In genomic region chr9:44737240-44737949, GRCm38 (mm10) we compare ENCODE assay signal across 8 mouse cellular contexts. TPM values are rescaled to one million over a fixed set of nuclear protein-coding genes. Genes with fewer than 3 reads are reported as not detected.
A peak's percentile ranks its signal among the peaks of the same experiment; 100 is the strongest.
DNase-seq lines count a peak whose midpoint lies in the region; ATAC-seq and TF ChIP-seq lines count a peak whose summit lies in the region.

No protein-coding gene starts in this region.

- H3K9ac ChIP-seq in forebrain, embryonic 16.5 days (replicated peaks; ENCODE audit: low read depth, low read length): no peak overlapping the region
- H3K9ac ChIP-seq in intestine, embryonic 16.5 days (ENCODE audit: low read depth, low read length): no peak overlapping the region
- no peak overlapping the region for H3K9ac ChIP-seq in lung, postnatal 0 days (replicated peaks; ENCODE audit: low read depth)

- H3K9me3 ChIP-seq in forebrain, embryonic 10.5 days: no peaks in the 10 kb centered on the region
- no peaks in the 10 kb centered on the region for H3K9me3 ChIP-seq in forebrain, embryonic 16.5 days (ENCODE audit: control insufficient read depth, low read length)
- H3K9me3 ChIP-seq in intestine, embryonic 16.5 days (ENCODE audit: control insufficient read depth, low read length): peaks cover 9% of the 10 kb centered on the region; the same call in 1 of the 2 replicates
- H3K9me3 ChIP-seq in lung, postnatal 0 days (ENCODE audit: low read length): 0 out of 2 replicates have a peak, but pooled peaks cover 5% of the 10 kb centered on the region

- H3K27me3 ChIP-seq in forebrain, embryonic 10.5 days (ENCODE audit: poor library complexity, severe bottlenecking): peaks cover 33% of the 10 kb centered on the region
- H3K27me3 ChIP-seq in forebrain, embryonic 16.5 days (replicated peaks; ENCODE audit: control insufficient read depth, insufficient read depth, low read length): no peaks in the 10 kb centered on the region
- H3K27me3 ChIP-seq in intestine, embryonic 16.5 days (replicated peaks; ENCODE audit: control insufficient read depth, insufficient read depth, low read length): peaks cover 7% of the 10 kb centered on the region; the same call in 1 of the 2 replicates
- H3K27me3 ChIP-seq in lung, postnatal 0 days (replicated peaks; ENCODE audit: insufficient read depth, low read length): no peaks in the 10 kb centered on the region
- no peaks in the 10 kb centered on the region for H3K27me3 ChIP-seq in cerebellum, adult 2 months (ENCODE audit: control insufficient read depth, insufficient read depth, low read length)

- H3K36me3 ChIP-seq in forebrain, embryonic 10.5 days (replicated peaks): peaks cover 18% of the 10 kb centered on the region
- H3K36me3 ChIP-seq in forebrain, embryonic 16.5 days (ENCODE audit: control insufficient read depth, insufficient read depth): peaks cover 6% of the 10 kb centered on the region; the same call in 1 of the 2 replicates
- H3K36me3 ChIP-seq in intestine, embryonic 16.5 days (ENCODE audit: control insufficient read depth, insufficient read depth, low read length): no peaks in the 10 kb centered on the region
- H3K36me3 ChIP-seq in lung, postnatal 0 days (ENCODE audit: insufficient read depth, low read length): no peaks in the 10 kb centered on the region

- DNase-seq in forebrain, embryonic 10.5 days (ENCODE audit: extremely low spot score, low spot score): no peak
- DNase-seq in fibroblast of lung, adult 2 months (ENCODE audit: low read depth): peak; percentile 80
- peak; percentile 92 for DNase-seq in lung, postnatal 0 days (ENCODE audit: low spot score)
- no peak for DNase-seq in cerebellum, adult 2 months
- DNase-seq in c-Kit-positive CD71-positive TER-119-positive erythroid progenitor cells, embryonic 14.5 days (ENCODE audit: low spot score): no peak
- DNase-seq in right cerebral cortex, postnatal 36 days (ENCODE audit: low spot score in 2 of 2): no peak

- peak overlapping the region; percentile 56; the same call in 1 of the 2 replicates for H3K27ac ChIP-seq in forebrain, embryonic 10.5 days
- no peak overlapping the region for H3K27ac ChIP-seq in forebrain, embryonic 16.5 days (ENCODE audit: low read length)
- H3K27ac ChIP-seq in intestine, embryonic 16.5 days (ENCODE audit: low read length): peak overlapping the region; percentile 72
- peak overlapping the region; percentile 65 for H3K27ac ChIP-seq in lung, postnatal 0 days (ENCODE audit: low read length)
- no peak overlapping the region for H3K27ac ChIP-seq in cerebellum, adult 2 months (ENCODE audit: insufficient read depth, low read length)

- no peak overlapping the region for H3K4me2 ChIP-seq in forebrain, embryonic 16.5 days (ENCODE audit: low read length)
- H3K4me2 ChIP-seq in intestine, embryonic 16.5 days (ENCODE audit: low read depth, low read length): no peak overlapping the region
- H3K4me2 ChIP-seq in lung, postnatal 0 days (replicated peaks; ENCODE audit: low read depth, low read length): no peak overlapping the region

- no peak for ATAC-seq in forebrain, embryonic 16.5 days
- 0 out of 2 replicates have a peak, but pooled peaks have one; percentile 16 for ATAC-seq in intestine, embryonic 16.5 days
- ATAC-seq in lung, postnatal 0 days: peak; percentile 65

- 69% methylated on average over 8 of the region's 8 CpGs for whole genome bisulfite sequencing in forebrain, embryonic 10.5 days
- WGBS in forebrain, embryonic 16.5 days: 71% methylated on average over 8 of the region's 8 CpGs
- 35% methylated on average over 8 of the region's 8 CpGs for WGBS in intestine, embryonic 16.5 days
- 18% methylated on average over 8 of the region's 8 CpGs for WGBS in lung, postnatal 0 days
- WGBS in cerebellum, adult 2 months: 44% methylated on average over 8 of the region's 8 CpGs

- peak; percentile 30 for TF ChIP-seq CTCF in lung, postnatal 0 days (IDR thresholded peaks at IDR 0.05)
- no peak for TF ChIP-seq CTCF in cerebellum, adult 2 months (IDR thresholded peaks at IDR 0.05; ENCODE audit: borderline replicate concordance, insufficient read depth, low read depth, low read length)

- no peak for TF ChIP-seq EP300 in lung, postnatal 0 days (IDR thresholded peaks at IDR 0.05)

- peaks cover 47% of the 10 kb centered on the region for H3K4me1 ChIP-seq in forebrain, embryonic 10.5 days
- H3K4me1 ChIP-seq in forebrain, embryonic 16.5 days (replicated peaks; ENCODE audit: control insufficient read depth, insufficient read depth, low read length): peaks cover 21% of the 10 kb centered on the region
- peaks cover 20% of the 10 kb centered on the region for H3K4me1 ChIP-seq in intestine, embryonic 16.5 days (ENCODE audit: control insufficient read depth, insufficient read depth, low read length)
- H3K4me1 ChIP-seq in lung, postnatal 0 days (ENCODE audit: insufficient read depth, low read depth, low read length): peaks cover 5% of the 10 kb centered on the region; the same call in 1 of the 2 replicates
- H3K4me1 ChIP-seq in cerebellum, adult 2 months (ENCODE audit: control insufficient read depth, insufficient read depth, low read length): peaks cover 6% of the 10 kb centered on the region; the same call in 1 of the 2 replicates

- no peak overlapping the region for H3K4me3 ChIP-seq in forebrain, embryonic 10.5 days
- no peak overlapping the region for H3K4me3 ChIP-seq in forebrain, embryonic 16.5 days (replicated peaks; ENCODE audit: low read length)
- no peak overlapping the region for H3K4me3 ChIP-seq in intestine, embryonic 16.5 days (ENCODE audit: low read length)
- H3K4me3 ChIP-seq in lung, postnatal 0 days (ENCODE audit: low read depth, low read length): no peak overlapping the region
- no peak overlapping the region for H3K4me3 ChIP-seq in cerebellum, adult 2 months (replicated peaks; ENCODE audit: insufficient read depth, low read depth, low read length)

- TF ChIP-seq POLR2A in cerebellum, adult 2 months (IDR thresholded peaks at IDR 0.05; ENCODE audit: borderline replicate concordance, insufficient read depth, low read length): no peak

RNA-seq across cellular contexts. Expression of gene Phldb1, which starts 2.4 kb away (rescaled TPM):
- polyA plus RNA-seq in forebrain, embryonic 10.5 days (2016; fragmentation: Nextera tagmentation; extraction: Ambion mirVana): 37.8 and 44.7 TPM in 2 replicates
- polyA plus RNA-seq in forebrain, embryonic 16.5 days (2015; fragmentation: Nextera tagmentation; extraction: Ambion mirVana): 45.0 and 53.6 TPM in 2 replicates
- 12.9 and 14.4 TPM in 2 replicates for polyA plus RNA-seq in intestine, embryonic 16.5 days (2015; fragmentation: Nextera tagmentation; extraction: Ambion mirVana)
- polyA plus RNA-seq in lung, postnatal 0 days (2015; fragmentation: Nextera tagmentation; extraction: Ambion mirVana): 21.3 and 21.8 TPM in 2 replicates
- 193 and 194 TPM in 2 replicates for polyA plus RNA-seq in cerebellum, adult 2 months (2012; rRNA removed)

RNA-seq across cellular contexts. Expression of gene Arcn1, which starts 30.2 kb away (rescaled TPM):
- polyA plus RNA-seq in forebrain, embryonic 10.5 days (2016; fragmentation: Nextera tagmentation; extraction: Ambion mirVana): 159 and 168 TPM in 2 replicates
- 150 and 161 TPM in 2 replicates for polyA plus RNA-seq in forebrain, embryonic 16.5 days (2015; fragmentation: Nextera tagmentation; extraction: Ambion mirVana)
- 187 and 196 TPM in 2 replicates for polyA plus RNA-seq in intestine, embryonic 16.5 days (2015; fragmentation: Nextera tagmentation; extraction: Ambion mirVana)
- polyA plus RNA-seq in lung, postnatal 0 days (2015; fragmentation: Nextera tagmentation; extraction: Ambion mirVana): 92.3 and 104 TPM in 2 replicates
- polyA plus RNA-seq in cerebellum, adult 2 months (2012; rRNA removed): 61.6 and 61.8 TPM in 2 replicates

RNA-seq across cellular contexts. Expression of gene Ift46, which starts 30.3 kb away (rescaled TPM):
- polyA plus RNA-seq in forebrain, embryonic 10.5 days (2016; fragmentation: Nextera tagmentation; extraction: Ambion mirVana): 110 TPM in 2 replicates
- 184 and 187 TPM in 2 replicates for polyA plus RNA-seq in forebrain, embryonic 16.5 days (2015; fragmentation: Nextera tagmentation; extraction: Ambion mirVana)
- 68.1 and 71.4 TPM in 2 replicates for polyA plus RNA-seq in intestine, embryonic 16.5 days (2015; fragmentation: Nextera tagmentation; extraction: Ambion mirVana)
- 81.4 and 91.7 TPM in 2 replicates for polyA plus RNA-seq in lung, postnatal 0 days (2015; fragmentation: Nextera tagmentation; extraction: Ambion mirVana)
- 106 and 110 TPM in 2 replicates for polyA plus RNA-seq in cerebellum, adult 2 months (2012; rRNA removed)

Comparison
In these comparisons a context has a peak if more than half of its experiments do, and no peak if none do; other contexts are left out.
1. H3K27ac ChIP-seq: peak in forebrain, embryonic 10.5 days (single experiment), intestine, embryonic 16.5 days (single experiment) and lung, postnatal 0 days (single experiment); none in forebrain, embryonic 16.5 days (single experiment) and cerebellum, adult 2 months (single experiment).
2. DNase-seq: peak in fibroblast of lung, adult 2 months (single experiment) and lung, postnatal 0 days (single experiment); none in forebrain, embryonic 10.5 days (single experiment), cerebellum, adult 2 months (0 of 2), c-Kit-positive CD71-positive TER-119-positive erythroid progenitor cells, embryonic 14.5 days (single experiment) and right cerebral cortex, postnatal 36 days (0 of 2).